Mouse (Mus musculus) gastrocnemius, postnatal 36 days (tissue): ENCODE measurements at regions not wholly inside any gene's neighbourhood (a gene's known extent, or its start where the extent isn't known, plus 50 kb on each side); places are given as distances from the start of the nearest gene placed in this dataset.

Source experiments
- DNase-seq, 2 experiments: peaks; one replicate each; pipeline ENCODE4 v3.0.0; 2022
- intact Hi-C: fragments of 180-260 bp; cut with DNase I; formaldehyde crosslinking; loops from one replicate; pipeline ENCODE4 v1.15.1; 2025

DNA sequence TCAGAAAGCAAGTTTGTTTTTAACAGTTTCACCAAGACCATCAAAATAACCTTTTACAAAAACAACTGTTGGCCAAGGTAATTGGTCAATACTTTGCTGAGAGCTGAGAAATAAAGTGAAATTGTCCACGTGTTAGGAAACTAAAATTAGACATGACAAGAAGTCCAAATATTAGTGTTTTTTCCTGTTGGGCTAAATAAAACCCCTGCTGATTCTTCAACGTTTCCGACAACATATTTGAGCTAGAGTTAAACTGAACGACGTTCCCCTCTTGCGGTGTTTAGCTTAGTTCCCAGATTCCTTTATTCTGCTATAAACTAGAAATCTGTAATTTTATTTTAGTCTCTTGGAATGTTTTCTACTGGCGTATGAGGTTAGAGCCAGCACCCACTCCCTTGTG lies 183.3 kb downstream of the Plk2 start:
- no peak for DNase-seq
- intact Hi-C loops = no loop called here

DNA sequence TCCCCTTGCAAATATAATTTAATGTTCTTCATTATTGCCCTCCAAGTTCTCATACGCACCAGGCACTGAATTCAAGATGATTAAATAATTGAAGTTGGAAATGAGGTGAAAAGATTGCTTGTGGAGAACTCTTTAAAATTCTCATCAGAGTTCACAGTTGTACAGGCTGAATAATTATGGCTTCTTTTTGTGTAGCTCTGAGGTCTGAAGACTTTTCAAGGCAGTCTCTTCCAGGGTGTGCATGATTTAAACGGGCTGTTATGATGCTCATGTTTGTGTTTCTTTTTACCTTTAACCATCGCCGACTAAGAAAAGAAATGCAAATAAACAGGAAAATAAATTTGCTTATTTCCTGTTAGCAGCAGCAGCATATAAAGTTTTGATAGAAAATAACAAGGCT lies 185.3 kb downstream of the Plk2 start:
- intact Hi-C loops = no loop called here
- DNase-seq = no peak

DNA sequence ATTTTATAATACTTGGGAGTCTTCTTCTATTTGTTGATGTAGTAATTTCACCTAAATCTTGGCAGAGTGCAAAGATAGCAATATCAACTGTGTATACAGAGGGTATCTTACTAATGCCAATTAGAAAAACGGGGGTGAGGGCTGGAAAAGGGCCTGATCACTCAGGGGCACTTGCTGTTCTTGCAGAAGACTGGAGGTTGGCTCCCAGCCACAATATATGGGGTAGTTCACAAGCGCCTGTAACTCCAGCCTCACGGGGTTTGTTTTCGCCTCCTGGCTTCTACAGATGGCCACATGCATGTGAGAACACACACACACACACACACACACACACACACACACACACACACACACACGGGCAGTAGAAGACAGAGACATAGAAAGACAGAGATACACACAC lies 185.7 kb downstream of the Plk2 start:
- no peak for DNase-seq
- intact Hi-C loops = no loop called here

DNA sequence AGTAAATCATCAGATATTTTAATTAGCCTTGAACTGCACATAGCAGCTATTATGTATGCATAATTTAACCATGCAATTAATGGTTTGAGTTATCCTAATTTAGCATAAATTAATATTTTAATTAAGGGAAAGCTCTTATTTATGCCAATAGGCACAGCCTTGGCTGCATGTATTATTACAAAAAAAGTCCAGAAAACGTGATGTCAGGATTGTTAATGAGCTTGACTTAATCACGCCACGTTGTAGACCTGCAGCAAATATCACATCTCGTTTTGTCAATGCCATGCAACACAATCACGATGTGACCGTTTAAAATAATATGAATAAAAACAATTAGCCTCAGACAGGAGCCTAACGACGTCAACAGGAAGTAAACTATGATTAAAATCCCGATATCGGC lies 189.9 kb downstream of the Plk2 start:
- intact Hi-C loops = no loop called here
- DNase-seq = no peak

DNA sequence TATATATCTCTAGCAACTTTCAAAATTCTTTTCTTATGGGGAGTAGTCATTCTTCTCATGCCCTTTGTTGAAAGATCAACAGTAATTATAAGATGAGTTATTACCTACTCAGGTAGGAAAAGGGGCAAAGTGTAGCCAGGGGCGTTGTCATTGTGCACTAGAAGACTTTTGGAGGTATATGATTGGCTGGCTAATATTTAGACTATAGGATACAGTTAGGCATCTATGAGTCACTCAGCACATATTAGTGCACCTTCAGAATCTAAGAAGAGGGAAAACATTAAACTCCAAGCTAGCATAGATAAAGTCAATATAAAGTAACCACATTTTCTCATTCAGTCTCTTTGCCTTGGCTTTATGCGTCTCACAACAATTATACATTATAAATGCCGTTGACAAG lies 199.8 kb downstream of the Plk2 start:
- no peak for DNase-seq
- intact Hi-C loops = no loop called here

- intact Hi-C loops = no loop called here
- no peak for DNase-seq
Observed at GRCm38 (mm10) chr13:110599666-110600065, 204.8 kb downstream of the Plk2 start.

DNA sequence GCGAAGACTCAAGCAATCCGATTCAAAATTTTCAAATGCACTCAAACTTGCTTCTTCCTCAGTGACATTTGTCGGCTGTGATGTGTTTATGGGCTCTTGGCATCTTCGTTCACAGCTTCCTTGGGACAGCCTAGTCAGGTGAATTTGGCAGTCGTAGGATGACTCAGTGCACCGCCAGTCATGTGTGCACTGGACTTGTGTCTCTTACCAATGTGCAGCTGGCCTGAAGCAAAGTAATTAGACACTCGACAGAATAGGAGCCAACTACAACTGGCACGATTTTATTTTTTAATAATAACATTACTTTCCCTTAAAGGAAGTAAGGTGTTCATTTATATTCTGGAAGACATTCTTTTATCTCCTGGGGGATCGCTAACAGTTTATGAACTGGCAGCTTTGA lies 205.5 kb downstream of the Plk2 start:
- DNase-seq = no peak

DNA sequence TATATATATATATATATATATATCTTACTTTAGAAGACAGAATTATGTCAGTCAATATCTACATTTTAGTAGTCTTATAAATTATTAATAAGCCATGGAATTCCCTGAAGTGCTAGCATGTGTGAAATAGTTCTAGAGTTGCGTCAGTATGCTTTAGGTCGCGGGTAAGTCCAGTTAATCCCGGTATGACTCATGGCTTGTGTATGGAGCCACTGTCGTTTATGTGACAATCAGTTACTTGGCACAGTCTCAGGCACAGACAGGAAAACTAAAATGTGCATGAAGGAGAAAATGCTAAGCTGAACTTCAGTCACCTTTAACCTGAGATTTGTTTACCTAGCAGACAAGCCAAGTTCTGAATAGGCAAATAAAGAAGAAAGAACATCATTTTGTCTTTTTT lies 206.5 kb downstream of the Plk2 start:
- intact Hi-C loops = no loop called here
- DNase-seq = no peak

More for the DNA sequence above, 205.5 kb downstream of the Plk2 start:
- intact Hi-C loops = no loop called here

GRCm38 (mm10) chr13:110601840-110602239 lies 207.0 kb downstream of the Plk2 start:
- no peak for DNase-seq
- intact Hi-C loops = no loop called here

- intact Hi-C loops = no loop called here
- no peak for DNase-seq
Observed at GRCm38 (mm10) chr13:110602894-110603293, 208.0 kb downstream of the Plk2 start.

GRCm38 (mm10) chr13:110619010-110619409 lies 224.2 kb downstream of the Plk2 start:
- intact Hi-C loops = no loop called here
- DNase-seq = no peak

DNA sequence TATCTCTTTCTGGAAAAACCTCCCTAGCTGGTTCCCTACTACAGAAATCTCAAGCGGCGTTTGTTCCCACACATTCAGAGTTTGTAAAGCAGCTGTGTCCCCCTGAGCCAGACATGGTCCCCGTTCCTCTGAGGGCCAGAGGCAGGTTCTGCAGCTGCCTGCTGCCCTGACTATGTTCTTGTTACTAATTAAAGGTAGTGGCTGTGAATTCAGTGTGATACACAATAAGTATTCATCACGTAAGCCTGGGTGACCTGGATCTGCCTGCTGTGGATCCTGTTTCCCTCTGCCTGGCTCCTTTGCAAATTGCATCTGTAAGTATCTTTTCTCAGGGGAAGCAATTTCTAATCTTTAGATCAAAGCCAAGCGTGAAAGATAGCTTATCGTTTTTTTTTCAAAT lies 232.3 kb downstream of the Plk2 start:
- no peak for DNase-seq
- intact Hi-C loops = no loop called here

GRCm38 (mm10) chr13:110627732-110628131 lies 232.9 kb downstream of the Plk2 start:
- no peak for DNase-seq
- intact Hi-C loops = no loop called here

DNA sequence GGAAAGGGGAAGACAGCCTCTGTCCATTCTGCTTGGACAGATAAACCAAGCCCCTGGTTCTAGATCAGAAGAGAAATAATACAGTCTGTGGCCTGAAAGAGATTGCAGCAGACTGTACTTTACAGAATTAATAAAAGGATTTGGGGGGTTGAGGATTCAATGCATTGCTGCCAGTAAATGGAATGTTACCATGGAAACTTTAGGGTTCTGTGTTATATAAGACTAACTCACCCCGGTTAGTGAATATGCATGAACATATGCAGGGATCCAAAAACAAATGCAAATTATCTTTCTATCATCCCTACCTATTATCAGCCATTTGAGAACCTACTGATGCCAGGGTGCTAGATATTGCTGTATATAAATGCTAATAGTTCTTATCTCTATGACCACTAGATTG lies 233.4 kb downstream of the Plk2 start:
- intact Hi-C loops = no loop called here
- DNase-seq = no peak

DNA sequence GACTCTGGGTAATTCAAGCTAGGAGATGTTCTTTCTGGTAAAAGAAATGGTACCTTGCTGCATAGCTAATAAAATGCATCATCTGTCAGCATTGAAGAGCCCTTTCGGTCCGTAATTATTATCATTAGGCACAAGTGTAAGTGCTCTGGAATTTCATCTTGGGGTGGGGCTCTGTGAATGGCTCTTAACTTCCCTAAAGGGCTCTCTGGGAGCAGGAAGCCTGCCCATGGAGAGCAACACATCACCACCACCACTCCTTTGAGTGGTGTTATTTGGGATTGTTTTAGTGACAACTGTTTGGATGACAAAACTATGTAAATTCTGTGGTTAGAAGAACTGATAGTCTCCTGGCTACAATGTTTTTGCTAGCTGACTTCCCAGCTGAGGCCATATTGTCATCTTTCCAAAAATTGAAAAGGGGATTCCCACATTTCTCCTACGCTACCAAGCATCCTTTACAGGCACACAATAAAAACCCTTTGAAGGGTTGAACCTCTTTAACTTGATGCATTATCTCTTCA lies 238.5 kb downstream of the Plk2 start:
- intact Hi-C loops = no loop called here

GRCm38 (mm10) chr13:110633899-110634298 lies 239.1 kb downstream of the Plk2 start:
- no peak for DNase-seq
- intact Hi-C loops = no loop called here

More for the DNA sequence above, 238.5 kb downstream of the Plk2 start:
- no peak for DNase-seq

DNA sequence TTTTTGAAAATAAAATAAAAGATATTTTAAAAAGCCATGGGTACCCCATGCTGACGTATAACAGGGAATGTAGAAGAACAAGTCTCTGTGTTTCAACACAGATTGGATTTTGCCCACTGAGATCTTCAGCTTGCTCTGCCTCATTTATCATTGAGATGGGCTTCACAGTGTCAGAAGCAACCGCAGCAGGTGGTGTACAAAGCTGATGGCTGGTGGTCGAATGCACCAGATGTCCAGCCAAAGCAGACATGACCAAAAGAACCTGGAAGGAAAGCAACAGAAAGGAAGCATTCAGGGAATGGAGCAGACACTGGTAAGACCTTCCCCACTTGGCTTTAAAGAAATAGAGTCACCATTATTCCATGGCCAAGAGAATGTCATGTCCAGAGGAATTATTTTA lies 247.9 kb downstream of the Plk2 start:
- intact Hi-C loops = no loop called here
- DNase-seq = no peak

- no peak for DNase-seq
Observed at GRCm38 (mm10) chr13:110643198-110643896, 248.5 kb downstream of the Plk2 start.

DNA sequence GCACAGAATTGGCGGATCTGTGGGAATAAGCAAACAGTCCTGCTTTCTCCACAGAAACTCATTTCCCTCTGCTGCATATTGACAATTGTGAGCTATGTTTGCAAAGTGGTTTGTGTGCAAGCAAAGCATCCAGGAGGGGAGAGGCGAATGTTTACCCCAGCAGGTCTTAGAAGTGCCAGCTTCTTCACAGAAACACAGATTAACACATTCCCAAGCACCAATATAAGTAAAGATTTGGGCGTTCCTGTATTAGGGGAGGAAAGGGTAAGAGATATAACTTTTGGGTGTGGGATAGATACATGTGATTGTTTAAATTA lies 249.0 kb downstream of the Plk2 start:
- intact Hi-C loops = no loop called here
- no peak for DNase-seq

More at GRCm38 (mm10) chr13:110643198-110643896, 248.5 kb downstream of the Plk2 start:
- intact Hi-C loops = no loop called here

GRCm38 (mm10) chr13:110649378-110649777 lies 254.5 kb downstream of the Plk2 start:
- DNase-seq = no peak
- intact Hi-C loops = loop anchor here (5.0 kb wide), 1 partner anchor 247 kb away; no protein-coding TSS in a partner anchor

DNA sequence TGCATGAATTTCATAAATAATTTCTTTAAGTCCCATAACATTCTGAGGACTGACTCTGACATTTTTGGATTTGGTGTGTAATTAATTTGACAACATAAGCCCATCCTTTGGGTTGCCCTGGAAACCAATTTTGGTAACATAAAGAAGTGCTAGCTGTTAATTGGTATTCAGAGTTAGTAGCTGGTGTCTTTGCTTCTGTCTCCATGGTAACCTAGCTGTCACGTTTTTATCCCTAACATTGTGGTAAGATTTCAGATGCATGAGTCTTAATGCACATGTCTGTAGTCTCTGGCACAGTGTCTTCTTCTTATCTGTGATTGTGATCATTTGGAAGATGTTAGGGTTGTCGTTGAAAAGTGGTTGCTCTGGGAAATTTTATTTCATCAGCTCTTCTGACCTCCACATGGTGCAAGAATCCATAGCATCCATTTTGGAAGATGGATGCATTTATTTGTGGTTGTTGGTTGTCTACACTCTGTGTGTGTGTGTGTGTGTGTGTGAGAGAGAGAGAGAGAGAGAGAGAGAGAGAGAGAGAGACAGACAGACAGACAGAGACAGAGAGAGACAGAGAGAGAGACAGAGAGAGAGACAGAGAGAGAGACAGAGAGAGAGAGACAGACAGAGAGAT lies 255.1 kb downstream of the Plk2 start:
- intact Hi-C loops = loop anchor here (5.0 kb wide), 1 partner anchor 248 kb away; no protein-coding TSS in a partner anchor

DNA sequence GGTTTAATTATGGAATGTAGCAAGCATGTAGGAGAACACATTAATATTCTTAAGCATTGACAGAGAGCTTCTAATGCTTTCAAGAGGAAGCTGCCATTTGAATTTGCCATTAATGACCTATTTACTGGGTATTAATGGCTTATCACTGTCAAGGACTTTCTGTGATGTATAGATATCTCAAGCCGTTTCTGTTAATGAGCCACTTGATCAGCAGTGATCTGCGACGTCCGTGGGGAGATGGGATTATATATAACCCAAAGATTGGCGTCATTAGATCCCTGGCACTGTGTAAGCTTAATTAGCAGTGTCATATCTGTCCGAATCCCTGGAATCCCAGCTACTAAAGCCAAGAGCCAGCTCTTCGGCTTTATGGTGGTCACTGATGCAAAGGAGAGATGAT lies 257.4 kb downstream of the Plk2 start:
- intact Hi-C loops = no loop called here
- no peak for DNase-seq

More for the DNA sequence above, 255.1 kb downstream of the Plk2 start:
- DNase-seq = no peak
